Mouse (Mus musculus): ENCODE measurements at regions not wholly inside any gene's neighbourhood (a gene's known extent, or its start where the extent isn't known, plus 50 kb on each side); places are given as distances from the start of the nearest gene placed in this dataset.

- Histone ChIP-seq H3K4me2 (ENCODE audit: low read length) (no peak overlapping the region), H3K9me3 (replicated peaks; ENCODE audit: low read length) (no peaks in the 10 kb centered on the region), H3K27ac (no peak overlapping the region), H3K4me3 (replicated peaks; ENCODE audit: low read depth, low read length) (no peak overlapping the region), H3K9ac (ENCODE audit: low read depth, low read length) (no peak overlapping the region), H3K36me3 (ENCODE audit: insufficient read depth, low read length) (no peaks in the 10 kb centered on the region), H3K4me1 (replicated peaks; ENCODE audit: insufficient read depth, low read length) (no peaks in the 10 kb centered on the region), H3K27me3 (ENCODE audit: insufficient read depth, low read length) (no peaks in the 10 kb centered on the region)
- DNase-seq (ENCODE audit: low spot score) (no peak), ATAC-seq (replicated peaks; ENCODE audit: low FRiP score, low read depth) (no peak)
- 71% methylated on average over 4 of the region's 4 CpGs for WGBS
- TF ChIP-seq CTCF (IDR thresholded peaks at IDR 0.05; ENCODE audit: low read depth) = no peak
These were observed 72.8 kb upstream of the B430218F22Rik start for GRCm38 (mm10) chr13:118313676-118314075.

All from kidney, postnatal 0 days (tissue).